Mouse (Mus musculus): ENCODE data around the gene Ppfibp1. TPM values are rescaled to one million over a fixed set of nuclear protein-coding genes. Genes with fewer than 3 reads are reported as not detected.

Gene Ppfibp1
- total and polyA plus RNA-seq, 3 experiments, result 23.4 to 28.2 (median 28.2) TPM

- peaks cover 73 to 97% of the 10 kb centered on the region in 2 experiments for H3K36me3 ChIP-seq (replicated peaks in 1 of 2; ENCODE audit: control insufficient read depth in 1 of 2, insufficient read depth in 1 of 2, low read length in 1 of 2)
- dilution Hi-C loops (cut with MboI; ENCODE audit: extremely low pct_ligation_motif_present, extremely low pct_unique_long_range_greater_than_20kb, low sequenced_read_pairs), result no loop called here
- DNase-seq (ENCODE audit: extremely low read depth), result no peak
These were observed 165.7 kb downstream of the Ppfibp1 start for GRCm38 (mm10) chr6:147053785-147054646.

GRCm38 (mm10) chr6:147055374-147055977, 167.2 kb downstream of the Ppfibp1 start:
- Histone ChIP-seq H3K4me3 (replicated peaks in 1 of 3; ENCODE audit: low read depth in 2 of 3, low read length in 2 of 3, poor library complexity in 1 of 3) (no peak overlapping the region), H3K27ac (ENCODE audit: insufficient read depth, low read depth) (no peak overlapping the region), H3K27me3 (replicated peaks) (no peaks in the 10 kb centered on the region), H3K4me2 (ENCODE audit: insufficient read depth, low read depth, poor library complexity, severe bottlenecking) (no peak overlapping the region), H3K4me1 (ENCODE audit: control insufficient read depth in 1 of 2, insufficient read depth in 2 of 2) (no peaks in the 10 kb centered on the region), H3K9ac (ENCODE audit: insufficient read depth, low read depth) (no peak overlapping the region), H3K9me3 (replicated peaks; ENCODE audit: low read length) (no peaks in the 10 kb centered on the region), H3K79me2 (replicated peaks; ENCODE audit: control insufficient read depth, extremely low read depth, insufficient read depth, poor library complexity, severe bottlenecking) (no peaks in the 10 kb centered on the region; the same call in none of the 2 replicates), H3K36me3 (replicated peaks in 1 of 2; ENCODE audit: control insufficient read depth in 1 of 2, insufficient read depth in 1 of 2, low read length in 1 of 2) (peaks cover 74 to 97% of the 10 kb centered on the region in 2 experiments)
- dilution Hi-C loops (cut with MboI; ENCODE audit: extremely low pct_ligation_motif_present, extremely low pct_unique_long_range_greater_than_20kb, low sequenced_read_pairs), result no loop called here
- in situ Hi-C loops (cut with MboI; ENCODE audit: low pct_ligation_motif_present, low pct_unique_long_range_greater_than_20kb, low sequenced_read_pairs), result no loop called here
- TF ChIP-seq MXI1 (IDR thresholded peaks at IDR 0.05; ENCODE audit: low read depth, low read length) (no peak), MEF2A (IDR thresholded peaks at IDR 0.05; ENCODE audit: borderline replicate concordance, low read depth, low read length) (no peak), CTCF (conservative IDR thresholded peaks at IDR 0.05 in 1 of 2, IDR thresholded peaks at IDR 0.05 in 1 of 2; ENCODE audit: low read depth in 2 of 2, low read length in 2 of 2) (no peak), CHD2 (IDR thresholded peaks at IDR 0.05; ENCODE audit: low read length) (no peak), NELFE (IDR thresholded peaks at IDR 0.05; ENCODE audit: low read depth, low read length) (no peak), ZC3H11A (IDR thresholded peaks at IDR 0.05; ENCODE audit: low read depth, low read length) (no peak), KAT2A (IDR thresholded peaks at IDR 0.05; ENCODE audit: insufficient replicate concordance, low read length) (no peak)
- DNase-seq (ENCODE audit: extremely low read depth), result no peak

More at GRCm38 (mm10) chr6:147053785-147054646, 165.7 kb downstream of the Ppfibp1 start:
- no peak overlapping the region for H3K4me2 ChIP-seq (ENCODE audit: insufficient read depth, low read depth, poor library complexity, severe bottlenecking)
- H3K79me2 ChIP-seq (replicated peaks; ENCODE audit: control insufficient read depth, extremely low read depth, insufficient read depth, poor library complexity, severe bottlenecking), result no peaks in the 10 kb centered on the region; the same call in none of the 2 replicates
- in situ Hi-C loops (cut with MboI; ENCODE audit: low pct_ligation_motif_present, low pct_unique_long_range_greater_than_20kb, low sequenced_read_pairs), result no loop called here
- H3K4me3 ChIP-seq (replicated peaks in 1 of 3; ENCODE audit: low read depth in 2 of 3, low read length in 2 of 3, poor library complexity in 1 of 3), result no peak overlapping the region
- no peaks in the 10 kb centered on the region for H3K9me3 ChIP-seq (replicated peaks; ENCODE audit: low read length)
- H3K27ac ChIP-seq (ENCODE audit: insufficient read depth, low read depth), result no peak overlapping the region
- H3K27me3 ChIP-seq (replicated peaks), result no peaks in the 10 kb centered on the region
- TF ChIP-seq KAT2A (IDR thresholded peaks at IDR 0.05; ENCODE audit: insufficient replicate concordance, low read length) (no peak), JUND (conservative IDR thresholded peaks at IDR 0.05; ENCODE audit: low read depth, low read length) (no peak), CTCF (conservative IDR thresholded peaks at IDR 0.05 in 1 of 2, IDR thresholded peaks at IDR 0.05 in 1 of 2; ENCODE audit: low read depth in 2 of 2, low read length in 2 of 2) (no peak), MAFK (IDR thresholded peaks at IDR 0.05; ENCODE audit: insufficient replicate concordance, low read length) (no peak), TBP (conservative IDR thresholded peaks at IDR 0.05; ENCODE audit: low read depth, low read length) (no peak), MAX (IDR thresholded peaks at IDR 0.05; ENCODE audit: low read length) (no peak), POLR2AphosphoS2 (IDR thresholded peaks at IDR 0.05; ENCODE audit: low read depth, low read length) (no peak), HCFC1 (IDR thresholded peaks at IDR 0.05; ENCODE audit: low read depth, low read length) (no peak), ELF1 (IDR thresholded peaks at IDR 0.05; ENCODE audit: low read depth, low read length) (no peak), MYC (IDR thresholded peaks at IDR 0.05; ENCODE audit: low read depth, low read length) (no peak), UBTF (IDR thresholded peaks at IDR 0.05; ENCODE audit: low read depth, low read length) (no peak), EP300 (IDR thresholded peaks at IDR 0.05; ENCODE audit: low read length) (no peak), IRF4 (IDR thresholded peaks at IDR 0.05; ENCODE audit: low read depth, low read length) (no peak), RCOR1 (conservative IDR thresholded peaks at IDR 0.05; ENCODE audit: low read depth, low read length) (no peak), USF1 (IDR thresholded peaks at IDR 0.05; ENCODE audit: low read depth, low read length) (no peak), TCF12 (IDR thresholded peaks at IDR 0.05; ENCODE audit: low read depth, low read length) (no peak), MEF2A (IDR thresholded peaks at IDR 0.05; ENCODE audit: borderline replicate concordance, low read depth, low read length) (no peak)
- no peak overlapping the region for H3K9ac ChIP-seq (ENCODE audit: insufficient read depth, low read depth)
- no peaks in the 10 kb centered on the region for H3K4me1 ChIP-seq (ENCODE audit: control insufficient read depth in 1 of 2, insufficient read depth in 2 of 2)
